Mouse (Mus musculus) C2C12 (cell line): ENCODE measurements around the gene Grin2a.

ENCODE experiments used
- CEBPB ChIP-seq: IDR thresholded peaks from one replicate; pipeline ENCODE4 v1.6.1; 2011; ENCODE audit warnings: low read depth, mild to moderate bottlenecking, control low read depth, moderate library complexity
- CTCF ChIP-seq: IDR thresholded peaks from one replicate; pipeline ENCODE4 v1.5.1; 2011; ENCODE audit not compliant: control insufficient read depth, insufficient read depth, insufficient read length
- MAX ChIP-seq: IDR thresholded peaks from one replicate; pipeline ENCODE4 v1.6.1; 2011; ENCODE audit warnings: mild to moderate bottlenecking, control low read depth
- MYOD1 ChIP-seq: IDR thresholded peaks from one replicate; pipeline ENCODE4 v1.6.1; 2011; ENCODE audit warnings: low read depth; ENCODE audit not compliant: control insufficient read depth, insufficient read length
- USF1 ChIP-seq: IDR thresholded peaks from one replicate; pipeline ENCODE4 v1.6.1; 2011; ENCODE audit warnings: low read depth, mild to moderate bottlenecking, control low read depth, moderate library complexity

GRCm38 (mm10) chr16:9962482-9962881 lies 32.9 kb downstream of the Grin2a start:
- TF ChIP-seq CTCF, result no peak
- no peak for TF ChIP-seq USF1
- no peak for TF ChIP-seq MAX
- TF ChIP-seq CEBPB, result no peak
- TF ChIP-seq MYOD1, result no peak
